Comparison of ENCODE assay signal across 20 mouse cellular contexts in the genomic region with DNA sequence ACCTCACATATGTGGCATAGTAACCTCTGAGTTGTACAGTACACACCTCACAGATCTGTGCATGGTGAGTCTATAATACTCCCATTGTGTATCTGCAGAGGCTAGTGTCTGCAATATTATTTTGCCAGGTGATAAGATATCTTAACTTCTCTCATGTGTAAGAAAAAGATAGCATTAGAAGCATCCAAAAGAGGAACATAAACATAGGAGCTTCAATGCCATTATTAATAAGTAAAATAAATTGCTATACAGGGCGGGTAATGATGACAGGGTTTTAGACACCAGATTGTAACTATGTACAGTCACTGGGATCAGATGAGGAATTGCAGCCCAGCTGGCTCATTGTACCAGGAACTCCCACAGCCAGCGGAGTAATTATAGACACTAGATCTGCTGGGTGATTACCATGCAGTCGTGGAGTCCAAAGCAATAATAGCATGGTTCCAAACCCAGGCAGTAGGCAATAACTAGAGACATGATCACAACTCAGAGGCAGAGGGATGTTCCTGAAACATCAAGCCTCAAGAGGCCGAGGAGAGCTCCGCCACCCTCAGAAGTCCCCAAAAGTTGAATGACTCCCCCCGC. TPM values are rescaled to one million over a fixed set of nuclear protein-coding genes. Genes with fewer than 3 reads are reported as not detected.
DNase-seq lines count a peak whose midpoint lies in the region; ATAC-seq and TF ChIP-seq lines count a peak whose summit lies in the region.
"Had no signal": no experiment of that assay in that cellular context is flagged by ENCODE, and none has a peak within 500 bp of the region (broad histone marks: within the 10 kb centered on the region; RNA-seq: fewer than 3 reads in every experiment).

No protein-coding gene starts in this region.

- no peak for TF ChIP-seq POLR2A in MEL (IDR thresholded peaks at IDR 0.05; ENCODE audit: control insufficient read depth in 1 of 2, insufficient read depth in 1 of 2, low read depth in 1 of 2, low read length in 2 of 2, poor library complexity in 1 of 2)

- no peaks in the 10 kb centered on the region for H3K9me3 ChIP-seq in MEL (replicated peaks; ENCODE audit: insufficient read depth, low read length)
- H3K9me3 ChIP-seq in liver, postnatal 0 days (ENCODE audit: low read length): no peaks in the 10 kb centered on the region
- H3K9me3 ChIP-seq: embryonic facial prominence, embryonic 12.5 days; G1E; limb, embryonic 15.5 days; midbrain, embryonic 12.5 days had no signal

- TF ChIP-seq CTCF in MEL (IDR thresholded peaks at IDR 0.05 in 2 of 3, conservative IDR thresholded peaks at IDR 0.05 in 1 of 3; ENCODE audit: control insufficient read depth in 1 of 3, insufficient read depth in 1 of 3, low read depth in 2 of 3, low read length in 3 of 3, poor library complexity in 1 of 3, severe bottlenecking in 1 of 3): no peak
- TF ChIP-seq CTCF in liver, postnatal 0 days (IDR thresholded peaks at IDR 0.05; ENCODE audit: low read depth): no peak

- no peak overlapping the region for H3K4me2 ChIP-seq in liver, postnatal 0 days (ENCODE audit: low read depth, low read length)
- H3K4me2 ChIP-seq: embryonic facial prominence, embryonic 12.5 days; heart, embryonic 11.5 days; limb, embryonic 15.5 days; midbrain, embryonic 12.5 days had no signal

- no peaks in the 10 kb centered on the region for H3K79me2 ChIP-seq in MEL (ENCODE audit: control insufficient read depth, insufficient read depth, low read length, poor library complexity)

- no peak overlapping the region; the same call in 1 of the 2 replicates for H3K9ac ChIP-seq in MEL (ENCODE audit: control insufficient read depth, low read depth, low read length, poor library complexity, severe bottlenecking)
- H3K9ac ChIP-seq in liver, postnatal 0 days (replicated peaks): no peak overlapping the region
- H3K9ac ChIP-seq: embryonic facial prominence, embryonic 12.5 days; limb, embryonic 15.5 days; midbrain, embryonic 12.5 days had no signal

- peaks cover 8 to 36% of the 10 kb centered on the region in 2 experiments for H3K4me1 ChIP-seq in MEL (ENCODE audit: control insufficient read depth in 1 of 2, insufficient read depth in 2 of 2, low read length in 2 of 2)
- peaks cover 24% of the 10 kb centered on the region for H3K4me1 ChIP-seq in liver, postnatal 0 days (ENCODE audit: insufficient read depth)
- H3K4me1 ChIP-seq: embryonic facial prominence, embryonic 12.5 days; limb, embryonic 15.5 days; midbrain, embryonic 12.5 days had no signal

- 59% methylated on average over 6 of the region's 6 CpGs for WGBS in liver, postnatal 0 days (ENCODE audit: insufficient replicate concordance)

- no peak for TF ChIP-seq RAD21 in MEL (IDR thresholded peaks at IDR 0.05; ENCODE audit: low read depth, low read length)

- no peaks in the 10 kb centered on the region for H3K27me3 ChIP-seq in MEL (ENCODE audit: control insufficient read depth in 1 of 2, insufficient read depth in 2 of 2, low read length in 2 of 2)
- H3K27me3 ChIP-seq in liver, postnatal 0 days (ENCODE audit: insufficient read depth, low read length): no peaks in the 10 kb centered on the region
- H3K27me3 ChIP-seq: embryonic facial prominence, embryonic 12.5 days; limb, embryonic 15.5 days; midbrain, embryonic 12.5 days had no signal

- H3K4me3 ChIP-seq in MEL (ENCODE audit: control insufficient read depth in 1 of 2, insufficient read depth in 1 of 2, low read depth in 2 of 2, low read length in 2 of 2): no peak overlapping the region
- H3K4me3 ChIP-seq in liver, postnatal 0 days (ENCODE audit: low read depth, low read length): no peak overlapping the region
- H3K4me3 ChIP-seq: embryonic facial prominence, embryonic 12.5 days; limb, embryonic 15.5 days; midbrain, embryonic 12.5 days; myocyte had no signal

- intact Hi-C loops in heart, postnatal 14 days (cut with DNase I): no loop called here

- peak; percentile 86 for TF ChIP-seq EP300 in MEL (IDR thresholded peaks at IDR 0.05; ENCODE audit: low read depth in 1 of 2, low read length in 2 of 2)
- TF ChIP-seq EP300 in liver, postnatal 0 days (IDR thresholded peaks at IDR 0.05; ENCODE audit: low read depth): no peak

- H3K36me3 ChIP-seq in MEL (ENCODE audit: control insufficient read depth in 1 of 2, insufficient read depth in 2 of 2, low read length in 2 of 2): peaks cover 0 to 41% of the 10 kb centered on the region in 2 experiments; a peak in 2 of 4 replicates
- no peaks in the 10 kb centered on the region for H3K36me3 ChIP-seq in liver, postnatal 0 days (replicated peaks; ENCODE audit: insufficient read depth, low read length)
- H3K36me3 ChIP-seq: embryonic facial prominence, embryonic 12.5 days; G1E; limb, embryonic 15.5 days; midbrain, embryonic 12.5 days had no signal

- peak; percentile 57 to 86 for DNase-seq in layer of hippocampus, adult 18-20 months (ENCODE audit: low spot score in 2 of 2)
- DNase-seq in layer of hippocampus, postnatal 25 days (ENCODE audit: extremely low spot score in 1 of 2, low spot score in 1 of 2): no peak
- DNase-seq in MEL (ENCODE audit: low read depth, low spot score): peak; percentile 84
- peak; percentile 42 to 75 for DNase-seq in frontal cortex, postnatal 36 days (ENCODE audit: low spot score in 2 of 2)
- no peak for DNase-seq in liver, postnatal 0 days
- DNase-seq in gastrocnemius, postnatal 25 days: no peak
- no peak for DNase-seq in thymus, postnatal 10 days (ENCODE audit: low spot score in 2 of 2)
- DNase-seq in heart, postnatal 14 days: no peak
- DNase-seq: adrenal gland, postnatal 25 days; cerebellum, postnatal 36 days; gastrocnemius, postnatal 10 days; kidney, postnatal 4 days had no signal

- no peak for ATAC-seq in liver, postnatal 0 days
- ATAC-seq: intestine, postnatal 0 days had no signal

- H3K27ac ChIP-seq in MEL (ENCODE audit: control insufficient read depth, low read depth, low read length): peak overlapping the region; percentile 88
- peak overlapping the region; percentile 36 for H3K27ac ChIP-seq in liver, postnatal 0 days (ENCODE audit: low read depth)
- H3K27ac ChIP-seq: embryonic facial prominence, embryonic 12.5 days; limb, embryonic 15.5 days; midbrain, embryonic 12.5 days had no signal

TF ChIP-seq in MEL, 35 proteins besides CTCF, POLR2A, EP300 and RAD21:
- no peak for TF ChIP-seq TBP (IDR thresholded peaks at IDR 0.05; ENCODE audit: low read depth, low read length)
- peak; percentile 35; the same call in 1 of the 2 replicates for TF ChIP-seq TAL1 (IDR thresholded peaks at IDR 0.05; ENCODE audit: low read length)
- TF ChIP-seq GATA1 (IDR thresholded peaks at IDR 0.05; ENCODE audit: low read depth, low read length): peak; percentile 93
- no peak for TF ChIP-seq MYC (IDR thresholded peaks at IDR 0.05; ENCODE audit: low read depth, low read length)
- TF ChIP-seq ETS1 (IDR thresholded peaks at IDR 0.05; ENCODE audit: low read depth, low read length): peak; percentile 87
- TF ChIP-seq SIN3A (IDR thresholded peaks at IDR 0.05; ENCODE audit: low read length): peak; percentile 23; the same call in 1 of the 2 replicates
- peak; percentile 87 for TF ChIP-seq TCF12 (IDR thresholded peaks at IDR 0.05; ENCODE audit: low read depth, low read length)

RNA-seq across cellular contexts. Expression of gene Lair1, which starts 25.0 kb away (rescaled TPM):
- 1 to 10 TPM; 4.9 to 7.1 TPM for total RNA-seq in layer of hippocampus, adult 18-20 months (2021)
- total RNA-seq in layer of hippocampus, postnatal 25 days (2021): 1 to 10 TPM; 6.3 to 6.6 TPM
- total RNA-seq in MEL (2012; rRNA removed): 0.15 and 0.42 TPM in 2 replicates
- under 1 TPM in 1 of 2 experiments, not detected in 1; 0.31 TPM for polyA plus RNA-seq in MEL (2012; ENCODE audit: insufficient read depth in 1 of 2, insufficient read length in 2 of 2, low read depth in 1 of 2, low replicate concordance in 2 of 2, missing spikeins in 1 of 2)
- polyA plus RNA-seq in liver, postnatal 0 days (2015; fragmentation: Nextera tagmentation; extraction: Ambion mirVana): 5.0 and 5.3 TPM in 2 replicates
- total RNA-seq in gastrocnemius, postnatal 25 days (2021): under 1 TPM; 0.26 to 0.38 TPM
- total RNA-seq in heart, postnatal 14 days (2021): 1 to 10 TPM in 1 of 2 experiments, under 1 TPM in 1; 0.46 to 1.1 TPM
- polyA plus RNA-seq: C2C12, myocyte had no signal

RNA-seq across cellular contexts. Expression of gene Ttyh1, which starts 31.2 kb away (rescaled TPM):
- 100 to 1,000 TPM; 572 to 597 TPM for total RNA-seq in layer of hippocampus, adult 18-20 months (2021)
- total RNA-seq in layer of hippocampus, postnatal 25 days (2021): 100 to 1,000 TPM; 625 to 681 TPM
- 0.15 and 0.20 TPM in 2 replicates for total RNA-seq in MEL (2012; rRNA removed)
- under 1 TPM in 1 of 2 experiments, not detected in 1; 0.26 TPM for polyA plus RNA-seq in MEL (2012; ENCODE audit: insufficient read depth in 1 of 2, insufficient read length in 2 of 2, low read depth in 1 of 2, low replicate concordance in 2 of 2, missing spikeins in 1 of 2)
- polyA plus RNA-seq in liver, postnatal 0 days (2015; fragmentation: Nextera tagmentation; extraction: Ambion mirVana): 1.9 and 3.2 TPM in 2 replicates
- 1 to 10 TPM; 1.2 to 3.0 TPM for total RNA-seq in gastrocnemius, postnatal 25 days (2021)
- total RNA-seq in heart, postnatal 14 days (2021): 1 to 10 TPM; 1.9 to 2.0 TPM
- polyA plus RNA-seq: G1E had no signal

RNA-seq across cellular contexts. Expression of gene Leng8, which starts 48.9 kb away (rescaled TPM):
- 100 to 1,000 TPM; 139 to 159 TPM for total RNA-seq in layer of hippocampus, adult 18-20 months (2021)
- 100 to 1,000 TPM; 109 to 181 TPM for total RNA-seq in layer of hippocampus, postnatal 25 days (2021)
- 28.2 and 29.6 TPM in 2 replicates for total RNA-seq in MEL (2012; rRNA removed)
- 10 to 100 TPM in 1 of 2 experiments, not detected in 1; 89.9 TPM for polyA plus RNA-seq in MEL (2012; ENCODE audit: insufficient read depth in 1 of 2, insufficient read length in 2 of 2, low read depth in 1 of 2, low replicate concordance in 2 of 2, missing spikeins in 1 of 2)
- 9.1 and 9.7 TPM in 2 replicates for polyA plus RNA-seq in liver, postnatal 0 days (2015; fragmentation: Nextera tagmentation; extraction: Ambion mirVana)
- total RNA-seq in gastrocnemius, postnatal 25 days (2021): 10 to 100 TPM; 32.2 to 34.8 TPM
- total RNA-seq in heart, postnatal 14 days (2021): 10 to 100 TPM; 47.6 to 64.6 TPM

Comparison
In these comparisons a context has a peak if more than half of its experiments do, and no peak if none do; other contexts are left out.
1. DNase-seq: peak in layer of hippocampus, adult 18-20 months (2 of 2), MEL (single experiment) and frontal cortex, postnatal 36 days (2 of 2); none in layer of hippocampus, postnatal 25 days (0 of 2), liver, postnatal 0 days (single experiment), gastrocnemius, postnatal 25 days (single experiment), thymus, postnatal 10 days (0 of 2) and heart, postnatal 14 days (0 of 2).
2. RNA of gene Ttyh1, which starts 31.2 kb away (total RNA-seq): 625 to 681 TPM in layer of hippocampus, postnatal 25 days and 572 to 597 TPM in layer of hippocampus, adult 18-20 months; 1.2 to 3.0 TPM in gastrocnemius, postnatal 25 days, 1.9 to 2.0 TPM in heart, postnatal 14 days and 0.15 to 0.20 TPM in MEL; every median in the first group is over 100 times any median in the second.